Mouse (Mus musculus) G1E (cell line): Measurements from ENCODE around the gene Wwc2. TPM values are rescaled to one million over a fixed set of nuclear protein-coding genes. Genes with fewer than 3 reads are reported as not detected.

ENCODE experiments used
- ATAC-seq: 2 replicates; pipeline ENCODE4 v1.8.0; 2016; ENCODE audit warnings: mild to moderate bottlenecking; ENCODE audit not compliant: insufficient number of reproducible peaks, poor library complexity, low FRiP score, severe bottlenecking; ENCODE audit errors: extremely low read depth
- DNase-seq: peaks from one replicate; pipeline ENCODE4 v3.0.0; 2012; ENCODE audit warnings: low spot score
- H3K27me3 ChIP-seq: 2 replicates; pipeline ENCODE4 v1.6.1; 2012; ENCODE audit warnings: mild to moderate bottlenecking, low read length, inconsistent platforms; ENCODE audit not compliant: insufficient read depth
- H3K36me3 ChIP-seq: replicated peaks from 2 replicates; pipeline ENCODE3; 2012; ENCODE audit warnings: mild to moderate bottlenecking, inconsistent platforms
- H3K4me1 ChIP-seq: 2 replicates; pipeline ENCODE4 v1.6.1; 2012; ENCODE audit warnings: low read depth, low read length, inconsistent platforms, mixed read lengths; ENCODE audit not compliant: insufficient read depth
- H3K4me3 ChIP-seq: 2 replicates; pipeline ENCODE4 v1.5.1; 2012; ENCODE audit warnings: low read depth, mild to moderate bottlenecking, inconsistent platforms, low read length, moderate library complexity, mixed read lengths
- H3K9me3 ChIP-seq: replicated peaks from 2 replicates; pipeline ENCODE4 v1.6.1; 2012; ENCODE audit warnings: inconsistent platforms
- CTCF ChIP-seq: IDR thresholded peaks from 2 replicates; pipeline ENCODE4 v1.5.1; 2012; ENCODE audit warnings: low read depth, low read length, inconsistent platforms, mixed read lengths
- GATA1 ChIP-seq: IDR thresholded peaks from 2 replicates; pipeline ENCODE4 v1.6.1; 2012; ENCODE audit warnings: borderline replicate concordance, low read length, inconsistent platforms, mixed read lengths
- GATA2 ChIP-seq: IDR thresholded peaks from 2 replicates; pipeline ENCODE4 v1.6.1; 2012; ENCODE audit warnings: low read depth, low read length, inconsistent platforms, borderline replicate concordance
- POLR2AphosphoS5 ChIP-seq: IDR thresholded peaks from 2 replicates; pipeline ENCODE4 v1.6.1; 2012; ENCODE audit warnings: low read depth, low read length, inconsistent platforms; ENCODE audit not compliant: insufficient replicate concordance
- TAL1 ChIP-seq: conservative IDR thresholded peaks from 2 replicates; pipeline ENCODE4 v1.6.1; 2012; ENCODE audit warnings: low read depth, low read length, inconsistent platforms, mixed read lengths
- polyA plus RNA-seq: library from polyadenylated mRNA; stranded (reverse); fragments of >175 nt; gene quantifications from 2 replicates; pipeline ENCODE4 v1.2.3, GENCODE M21; 2012
- total RNA-seq, 2 experiments: library from RNA; stranded (forward) in 1 of 2; stranded (reverse) in 1 of 2; fragments of 200-1000 nt in 1 of 2; fragments of >200 nt in 1 of 2; fragmentation: Nextera tagmentation in 1 of 2; gene quantifications; 2 replicates each; pipeline ENCODE4 v1.2.3; 2014 to 2017

Gene Wwc2
- total and polyA plus RNA-seq, 3 experiments = 4.0 to 8.1 (median 7.4) TPM

DNA sequence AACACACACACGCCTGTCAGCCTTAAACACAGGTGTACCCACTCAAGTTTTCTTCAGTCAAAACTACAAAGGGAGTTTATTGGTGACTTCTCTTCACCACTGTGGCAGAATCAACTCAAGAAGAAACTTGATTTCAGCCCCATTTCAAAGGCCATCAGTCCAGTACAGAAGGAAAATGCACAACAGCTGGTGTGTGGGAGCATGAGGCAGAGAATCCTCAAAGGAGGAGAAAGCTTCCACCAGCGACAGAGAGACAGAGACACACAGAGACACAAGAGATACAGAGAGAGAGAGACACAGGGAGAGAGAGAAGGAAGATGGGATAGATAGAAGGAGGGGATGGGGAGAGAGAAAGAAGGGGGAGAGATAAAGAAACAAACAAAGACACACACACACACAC, 188.4 kb downstream of the Wwc2 start:
- Histone ChIP-seq H3K36me3 (no peaks in the 10 kb centered on the region), H3K27me3 (no peaks in the 10 kb centered on the region), H3K4me1 (no peaks in the 10 kb centered on the region), H3K9me3 (no peaks in the 10 kb centered on the region), H3K4me3 (no peak overlapping the region)
- DNase-seq (no peak), ATAC-seq (no peak)
- TF ChIP-seq POLR2AphosphoS5 (no peak), CTCF (no peak)

DNA sequence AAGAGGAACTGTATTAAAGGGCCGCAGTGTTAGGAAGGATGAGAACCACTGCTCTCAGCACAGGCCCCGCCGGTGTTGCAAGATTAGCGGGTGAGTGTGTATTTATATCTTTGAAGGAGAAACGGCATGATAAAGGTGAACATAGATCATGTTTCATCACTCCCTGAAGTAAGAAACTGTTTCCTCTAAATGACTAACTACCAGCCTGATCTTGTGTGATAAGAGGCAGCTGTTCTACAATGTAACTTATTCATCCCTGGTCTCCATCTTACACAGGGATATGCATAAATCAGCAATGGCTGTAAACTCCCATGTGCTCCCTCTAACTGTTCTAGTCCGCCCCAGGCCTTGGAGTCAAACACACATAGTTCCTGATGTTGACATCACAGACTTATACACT, 191.3 kb downstream of the Wwc2 start:
- ATAC-seq (no peak), DNase-seq (no peak)
- Histone ChIP-seq H3K4me3 (no peak overlapping the region), H3K36me3 (no peaks in the 10 kb centered on the region), H3K27me3 (no peaks in the 10 kb centered on the region), H3K9me3 (no peaks in the 10 kb centered on the region), H3K4me1 (no peaks in the 10 kb centered on the region)
- TF ChIP-seq POLR2AphosphoS5 (no peak), GATA2 (no peak), TAL1 (no peak), GATA1 (no peak), CTCF (no peak)

DNA sequence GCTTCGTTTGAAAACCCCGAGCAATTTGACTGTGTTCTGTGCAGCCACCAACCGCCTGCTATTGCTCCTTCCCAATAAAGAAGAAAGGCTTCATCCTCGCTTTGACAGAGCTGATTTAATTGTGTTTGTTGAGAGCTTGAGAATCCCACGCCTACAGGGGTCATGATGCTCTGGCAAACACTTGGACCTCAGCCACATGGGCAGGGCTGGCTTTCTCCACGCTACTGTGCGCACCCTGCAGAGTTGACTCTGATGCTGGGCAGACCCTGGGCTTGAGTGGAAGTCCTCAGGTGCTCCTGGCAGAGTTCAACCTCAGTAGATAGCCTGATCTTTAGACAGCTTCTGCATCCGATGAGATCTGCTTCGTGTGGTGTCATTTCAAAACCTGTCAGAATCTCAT, 198.7 kb downstream of the Wwc2 start:
- TF ChIP-seq TAL1 (no peak), GATA1 (no peak), POLR2AphosphoS5 (no peak), GATA2 (no peak), CTCF (no peak)
- DNase-seq (no peak), ATAC-seq (no peak)
- Histone ChIP-seq H3K9me3 (peaks cover 2% of the 10 kb centered on the region; the same call in 1 of the 2 replicates), H3K27me3 (no peaks in the 10 kb centered on the region), H3K4me3 (no peak overlapping the region), H3K36me3 (no peaks in the 10 kb centered on the region), H3K4me1 (no peaks in the 10 kb centered on the region)

DNA sequence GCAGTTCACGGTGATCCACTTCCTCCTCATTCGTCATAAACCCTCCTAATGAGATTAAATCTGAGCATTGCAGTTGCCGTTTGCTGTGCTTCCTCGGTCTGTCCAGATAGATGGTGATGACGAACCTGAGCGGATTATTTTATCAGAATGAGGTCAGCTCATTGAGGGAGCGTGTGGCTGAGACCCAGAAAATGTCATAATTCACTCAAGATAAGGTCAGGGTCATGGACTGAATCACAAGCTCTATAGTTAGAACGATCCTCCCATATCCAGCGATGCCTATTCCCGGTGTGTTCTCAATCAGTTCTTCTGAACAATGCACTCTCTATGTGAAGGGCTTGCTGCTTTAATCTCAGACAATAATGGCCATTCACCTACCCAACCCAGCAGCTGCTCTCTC, 203.0 kb downstream of the Wwc2 start:
- Histone ChIP-seq H3K4me3 (no peak overlapping the region), H3K27me3 (no peaks in the 10 kb centered on the region), H3K9me3 (no peaks in the 10 kb centered on the region), H3K4me1 (no peaks in the 10 kb centered on the region), H3K36me3 (no peaks in the 10 kb centered on the region)
- DNase-seq (no peak), ATAC-seq (no peak)
- TF ChIP-seq TAL1 (no peak), CTCF (no peak), POLR2AphosphoS5 (no peak), GATA1 (no peak), GATA2 (no peak)

DNA sequence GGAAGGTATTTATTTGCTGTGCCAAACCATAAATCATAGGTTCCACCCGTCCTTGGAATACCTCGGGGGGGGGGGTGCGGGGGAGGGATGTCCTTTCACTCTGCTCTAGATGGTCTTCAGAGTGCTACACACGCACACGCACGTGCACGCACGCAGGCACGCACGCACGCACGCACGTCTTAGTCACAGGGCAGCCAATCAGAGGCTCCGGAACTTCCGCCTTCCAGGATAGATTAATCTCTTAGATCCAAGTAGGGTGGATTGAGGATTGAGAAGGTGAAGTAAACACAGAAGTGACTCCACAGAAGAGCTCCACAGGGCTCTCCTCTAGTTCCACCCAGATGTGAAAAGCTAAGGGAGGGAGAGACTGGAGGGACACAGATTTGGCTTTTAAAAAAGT, 204.4 kb downstream of the Wwc2 start:
- Histone ChIP-seq H3K4me3 (no peak overlapping the region), H3K9me3 (no peaks in the 10 kb centered on the region), H3K27me3 (no peaks in the 10 kb centered on the region), H3K36me3 (no peaks in the 10 kb centered on the region), H3K4me1 (no peaks in the 10 kb centered on the region)
- ATAC-seq (no peak), DNase-seq (no peak)
- TF ChIP-seq GATA1 (no peak), POLR2AphosphoS5 (no peak), TAL1 (no peak), GATA2 (no peak), CTCF (no peak)

DNA sequence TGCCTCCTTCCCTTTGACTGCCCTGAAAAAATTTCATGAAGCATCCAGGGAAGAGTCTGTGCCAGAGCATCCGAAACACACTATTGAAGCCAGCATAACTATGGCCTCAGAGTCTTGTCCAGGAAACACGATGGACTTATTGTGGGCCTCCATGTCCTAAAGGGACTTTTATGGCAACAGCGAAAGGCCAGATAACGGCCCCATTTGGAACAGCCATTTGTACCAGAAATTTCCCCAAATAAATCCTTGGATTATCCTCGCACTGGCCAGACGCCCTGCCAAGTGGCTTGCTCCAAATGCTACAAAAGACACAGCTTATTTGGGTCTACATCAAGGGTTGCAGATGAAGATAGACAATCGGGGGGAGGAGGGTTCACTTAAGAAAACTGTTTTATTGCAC, 206.3 kb downstream of the Wwc2 start:
- no peaks in the 10 kb centered on the region for H3K36me3 ChIP-seq
- H3K4me3 ChIP-seq = no peak overlapping the region
- ATAC-seq = no peak
- H3K4me1 ChIP-seq = no peaks in the 10 kb centered on the region
- H3K9me3 ChIP-seq = no peaks in the 10 kb centered on the region
- no peak for TF ChIP-seq CTCF
- no peak for TF ChIP-seq TAL1
- no peak for TF ChIP-seq POLR2AphosphoS5
- no peaks in the 10 kb centered on the region for H3K27me3 ChIP-seq
- no peak for DNase-seq

DNA sequence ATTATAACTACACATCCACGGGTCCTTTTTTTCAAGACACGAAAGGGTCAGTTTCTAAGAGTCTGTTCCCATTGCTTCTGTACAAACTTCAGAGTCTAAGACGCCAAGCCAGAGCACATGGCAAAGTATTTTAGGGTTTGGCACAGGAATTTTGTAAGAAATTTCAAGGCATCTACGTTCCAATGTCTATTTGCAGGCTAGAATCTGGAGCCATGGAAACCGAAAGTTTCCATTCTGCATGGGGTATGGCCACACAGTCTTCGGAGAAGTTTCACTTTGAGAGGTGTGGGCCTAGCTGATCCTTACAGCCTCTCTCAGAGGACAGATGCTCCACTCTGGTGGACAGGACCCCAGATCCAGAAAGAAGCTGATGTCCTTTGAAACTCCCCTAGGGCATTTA, 206.8 kb downstream of the Wwc2 start:
- DNase-seq = no peak
- no peak for TF ChIP-seq POLR2AphosphoS5
- Histone ChIP-seq H3K36me3 (no peaks in the 10 kb centered on the region), H3K4me1 (no peaks in the 10 kb centered on the region), H3K9me3 (no peaks in the 10 kb centered on the region), H3K4me3 (no peak overlapping the region), H3K27me3 (no peaks in the 10 kb centered on the region)
- ATAC-seq = no peak
